In genomic region chr17:27907512-27908205, GRCm38 (mm10) we compare ENCODE assay signal across 8 mouse cellular contexts. TPM values are rescaled to one million over a fixed set of nuclear protein-coding genes. Genes with fewer than 3 reads are reported as not detected.
DNase-seq lines count a peak whose midpoint lies in the region; ATAC-seq lines count a peak whose summit lies in the region.

No protein-coding gene starts in this region.

- peak overlapping the region; percentile 91 for H3K4me2 ChIP-seq in hindbrain, embryonic 11.5 days (replicated peaks; ENCODE audit: low read depth, low read length)

- no peak overlapping the region for H3K27ac ChIP-seq in hindbrain, embryonic 11.5 days (ENCODE audit: low read depth, low read length)

- peak; percentile 84 for DNase-seq in MEL-GATA-1-ER (ENCODE audit: extremely low read depth, low read depth)
- peak; percentile 93 for DNase-seq in cerebellum, adult 9-10 months
- DNase-seq in frontal cortex, adult 2 months (ENCODE audit: extremely low spot score in 1 of 2, low spot score in 1 of 2): peak; percentile 88 to 98
- DNase-seq in hindbrain, embryonic 11.5 days (ENCODE audit: low spot score): peak; percentile 96
- peak; percentile 96 to 97 for DNase-seq in layer of hippocampus, postnatal 10 days (ENCODE audit: low spot score in 2 of 2)
- peak; percentile 96 for DNase-seq in lung, postnatal 10 days
- DNase-seq in ovary, postnatal 36 days (ENCODE audit: low spot score): peak; percentile 92
- peak; percentile 88 for DNase-seq in thymus, postnatal 25 days

- no peaks in the 10 kb centered on the region for H3K27me3 ChIP-seq in hindbrain, embryonic 11.5 days (ENCODE audit: control insufficient read depth, insufficient read depth, low read length)

- peaks cover 6% of the 10 kb centered on the region; the same call in 1 of the 2 replicates for H3K36me3 ChIP-seq in hindbrain, embryonic 11.5 days (ENCODE audit: control insufficient read depth, insufficient read depth, low read length)

- peak; percentile 64; the same call in 1 of the 2 replicates for ATAC-seq in hindbrain, embryonic 11.5 days (ENCODE audit: low FRiP score)

- H3K9ac ChIP-seq in hindbrain, embryonic 11.5 days (ENCODE audit: low read depth, low read length): peak overlapping the region; percentile 89

- H3K4me1 ChIP-seq in hindbrain, embryonic 11.5 days (replicated peaks; ENCODE audit: control insufficient read depth, insufficient read depth, low read length): no peaks in the 10 kb centered on the region; the same call in 1 of the 2 replicates

- peak overlapping the region; percentile 74 for H3K4me3 ChIP-seq in hindbrain, embryonic 11.5 days (ENCODE audit: low read depth, low read length)

- WGBS in hindbrain, embryonic 11.5 days: under 1% methylated on average over 45 of the region's 45 CpGs

- H3K9me3 ChIP-seq in hindbrain, embryonic 11.5 days (ENCODE audit: control insufficient read depth, low read length): no peaks in the 10 kb centered on the region

RNA-seq across cellular contexts. Expression of gene Anks1, which starts 1.4 kb away (rescaled TPM):
- polyA plus RNA-seq in frontal cortex, adult 2 months (2012; rRNA removed): 32.3 and 35.6 TPM in 2 replicates
- 35.5 and 43.6 TPM in 2 replicates for polyA plus RNA-seq in hindbrain, embryonic 11.5 days (2014; fragmentation: Nextera tagmentation; extraction: Ambion mirVana)
- 10 to 100 TPM; 40.2 to 46.0 TPM for total RNA-seq in layer of hippocampus, postnatal 10 days (2021)

RNA-seq across cellular contexts. Expression of gene Taf11, which starts 2.0 kb away (rescaled TPM):
- polyA plus RNA-seq in frontal cortex, adult 2 months (2012; rRNA removed): 44.0 and 49.3 TPM in 2 replicates
- 89.5 and 93.9 TPM in 2 replicates for polyA plus RNA-seq in hindbrain, embryonic 11.5 days (2014; fragmentation: Nextera tagmentation; extraction: Ambion mirVana)
- total RNA-seq in layer of hippocampus, postnatal 10 days (2021): 10 to 100 TPM; 31.0 to 31.1 TPM

RNA-seq across cellular contexts. Expression of gene Uhrf1bp1, which starts 51.4 kb away (rescaled TPM):
- 9.5 and 10.5 TPM in 2 replicates for polyA plus RNA-seq in frontal cortex, adult 2 months (2012; rRNA removed)
- 4.9 TPM in 2 replicates for polyA plus RNA-seq in hindbrain, embryonic 11.5 days (2014; fragmentation: Nextera tagmentation; extraction: Ambion mirVana)
- 10 to 100 TPM; 19.5 to 22.7 TPM for total RNA-seq in layer of hippocampus, postnatal 10 days (2021)
